Mouse (Mus musculus): ENCODE measurements around the gene Slc4a5.

The Slc4a5 gene

GRCm38 (mm10) chr6:83219814-83220213, at the start of gene Slc4a5:
TSS of gene Slc4a5 (plus strand) at chr6:83219828.
- TF ChIP-seq GATA4 (IDR thresholded peaks at IDR 0.05; ENCODE audit: insufficient replicate concordance, low read length): no peak

GRCm38 (mm10) chr6:83169872-83170271, 49.8 kb upstream of the Slc4a5 start:
- no peak for TF ChIP-seq GATA4 (IDR thresholded peaks at IDR 0.05; ENCODE audit: insufficient replicate concordance, low read length)

- TF ChIP-seq GATA4 (IDR thresholded peaks at IDR 0.05; ENCODE audit: insufficient replicate concordance, low read length): no peak
Measured at GRCm38 (mm10) chr6:83171063-83171462, 48.6 kb upstream of the Slc4a5 start.

GRCm38 (mm10) chr6:83172240-83172920, 47.2 kb upstream of the Slc4a5 start:
- TF ChIP-seq GATA4 (IDR thresholded peaks at IDR 0.05; ENCODE audit: insufficient replicate concordance, low read length): no peak

GRCm38 (mm10) chr6:83175996-83176395, 43.6 kb upstream of the Slc4a5 start:
- TF ChIP-seq GATA4 (IDR thresholded peaks at IDR 0.05; ENCODE audit: insufficient replicate concordance, low read length): no peak

- no peak for TF ChIP-seq GATA4 (IDR thresholded peaks at IDR 0.05; ENCODE audit: insufficient replicate concordance, low read length)
Measured at GRCm38 (mm10) chr6:83179390-83180117, 40.1 kb upstream of the Slc4a5 start.

- TF ChIP-seq GATA4 (IDR thresholded peaks at IDR 0.05; ENCODE audit: insufficient replicate concordance, low read length): no peak
Measured at GRCm38 (mm10) chr6:83180605-83181004, 39.0 kb upstream of the Slc4a5 start.

- no peak for TF ChIP-seq GATA4 (IDR thresholded peaks at IDR 0.05; ENCODE audit: insufficient replicate concordance, low read length)
Measured at GRCm38 (mm10) chr6:83184858-83185435, 34.7 kb upstream of the Slc4a5 start.

- TF ChIP-seq GATA4 (IDR thresholded peaks at IDR 0.05; ENCODE audit: insufficient replicate concordance, low read length): no peak
Measured at GRCm38 (mm10) chr6:83185895-83186861, 33.5 kb upstream of the Slc4a5 start.

GRCm38 (mm10) chr6:83186946-83187345, 32.7 kb upstream of the Slc4a5 start:
- no peak for TF ChIP-seq GATA4 (IDR thresholded peaks at IDR 0.05; ENCODE audit: insufficient replicate concordance, low read length)

GRCm38 (mm10) chr6:83193571-83193970, 26.1 kb upstream of the Slc4a5 start:
- no peak for TF ChIP-seq GATA4 (IDR thresholded peaks at IDR 0.05; ENCODE audit: insufficient replicate concordance, low read length)

- TF ChIP-seq GATA4 (IDR thresholded peaks at IDR 0.05; ENCODE audit: insufficient replicate concordance, low read length): no peak
Measured at GRCm38 (mm10) chr6:83197345-83198004, 22.2 kb upstream of the Slc4a5 start.

GRCm38 (mm10) chr6:83203320-83203719, 16.3 kb upstream of the Slc4a5 start:
- no peak for TF ChIP-seq GATA4 (IDR thresholded peaks at IDR 0.05; ENCODE audit: insufficient replicate concordance, low read length)

- no peak for TF ChIP-seq GATA4 (IDR thresholded peaks at IDR 0.05; ENCODE audit: insufficient replicate concordance, low read length)
Measured at GRCm38 (mm10) chr6:83205851-83206250, 13.8 kb upstream of the Slc4a5 start.

All from liver, adult (tissue).